In genomic region chr2:5642624-5643023, GRCm38 (mm10) we compare ENCODE assay signal across 17 mouse cellular contexts.
DNase-seq lines count a peak whose midpoint lies in the region; ATAC-seq and TF ChIP-seq lines count a peak whose summit lies in the region.
"Had no signal": no experiment of that assay in that cellular context is flagged by ENCODE, and none has a peak within 500 bp of the region (broad histone marks: within the 10 kb centered on the region; RNA-seq: fewer than 3 reads in every experiment).

No protein-coding gene starts in this region.

- DNase-seq in testis, postnatal 10 days (ENCODE audit: low spot score): no peak
- DNase-seq in natural killer cell, adult 2 months (ENCODE audit: low spot score in 2 of 2): peak; percentile 38 to 49
- peak; percentile 69 for DNase-seq in thymus, postnatal 4 days
- no peak for DNase-seq in lung, postnatal 10 days
- no peak for DNase-seq in lung, postnatal 4 days
- no peak for DNase-seq in retina, postnatal 1 day
- DNase-seq: adrenal gland, postnatal 10 days; cerebellum, adult 11 months; gastrocnemius, adult 2 months; kidney, postnatal 25 days; liver had no signal

- H3K4me1 ChIP-seq in testis, adult 2 months (ENCODE audit: control insufficient read depth, insufficient read depth, low read length): 0 out of 2 replicates have a peak, but pooled peaks cover 2% of the 10 kb centered on the region
- H3K4me1 ChIP-seq: forebrain, embryonic 12.5 days; heart, embryonic 15.5 days had no signal

- H3K4me3 ChIP-seq in testis, adult 2 months (ENCODE audit: control insufficient read depth, low read depth, low read length): no peak overlapping the region
- H3K4me3 ChIP-seq: embryonic facial prominence, embryonic 12.5 days; forebrain, embryonic 12.5 days; gastrocnemius, adult 2 months; heart, embryonic 15.5 days had no signal

- 0 out of 2 replicates have a peak overlapping the region, but pooled peaks have one; percentile 6 for H3K27ac ChIP-seq in testis, adult 2 months (ENCODE audit: control insufficient read depth, insufficient read depth, low read depth, low read length)
- H3K27ac ChIP-seq: embryonic facial prominence, embryonic 12.5 days; forebrain, embryonic 12.5 days; gastrocnemius, adult 2 months; heart, embryonic 15.5 days had no signal

- ATAC-seq in activated CD4-positive, CD25-positive, alpha-beta regulatory T cell, adult 4 months: peak; percentile 98
- ATAC-seq: Patski had no signal

- TF ChIP-seq POLR2A in testis, adult 2 months (IDR thresholded peaks at IDR 0.05; ENCODE audit: control insufficient read depth, low read depth, low read length): no peak

- no peak for TF ChIP-seq CTCF in testis, adult 2 months (IDR thresholded peaks at IDR 0.05; ENCODE audit: control insufficient read depth, insufficient read depth, insufficient replicate concordance, low read depth, low read length)

- no peaks in the 10 kb centered on the region for H3K36me3 ChIP-seq in testis, adult 2 months (ENCODE audit: control insufficient read depth, insufficient read depth, low read length)
- H3K36me3 ChIP-seq: embryonic facial prominence, embryonic 12.5 days; forebrain, embryonic 12.5 days; heart, embryonic 15.5 days had no signal

- no peaks in the 10 kb centered on the region for H3K27me3 ChIP-seq in testis, adult 2 months (ENCODE audit: control insufficient read depth, insufficient read depth, low read length)
- H3K27me3 ChIP-seq: embryonic facial prominence, embryonic 12.5 days; forebrain, embryonic 12.5 days; heart, embryonic 15.5 days; Patski had no signal

Comparison
In these comparisons a context has a peak if more than half of its experiments do, and no peak if none do; other contexts are left out.
1. DNase-seq: peak in natural killer cell, adult 2 months (2 of 2) and thymus, postnatal 4 days (single experiment); none in testis, postnatal 10 days (single experiment), lung, postnatal 10 days (single experiment), lung, postnatal 4 days (0 of 2) and retina, postnatal 1 day (single experiment).